Mouse (Mus musculus) ovary, adult 2 months (tissue): ENCODE results near the gene Fzd9. TPM values are rescaled to one million over a fixed set of nuclear protein-coding genes. Genes with fewer than 3 reads are reported as not detected.

ENCODE experiments used
- polyA plus RNA-seq: library from polyadenylated mRNA; depleted of rRNA; stranded (reverse); fragments of >200 nt; gene quantifications from 2 replicates; pipeline ENCODE4 v1.2.3, GENCODE M21; 2012; rRNA removed

Gene Fzd9
- 1.5 and 2.5 TPM in 2 replicates for polyA plus RNA-seq

DNA sequence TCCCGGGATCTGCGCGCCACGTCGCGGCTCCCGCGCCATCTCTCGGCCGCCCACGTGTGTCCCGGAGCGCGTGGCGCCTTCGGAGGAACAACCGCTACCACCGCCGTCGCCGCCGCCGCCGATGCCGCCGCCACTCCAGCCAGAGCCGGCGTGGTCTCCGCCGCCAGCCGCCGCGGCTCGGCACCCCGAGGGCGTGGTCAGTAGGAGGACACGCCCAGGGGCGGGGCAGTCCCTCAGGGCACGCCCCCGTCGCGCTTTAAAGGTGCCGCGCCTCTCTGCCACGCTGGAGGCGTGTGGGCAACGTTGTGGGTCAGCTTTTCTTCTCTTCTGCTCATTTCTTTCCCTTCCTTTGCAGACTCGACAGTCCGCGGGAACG is at the start of gene Fzd9:
Fzd9 (minus strand) TSS at position 152 of the 376 bp plus-strand sequence.

Other genes starting within 250 kb of the Fzd9 start
- 81.8 and 102 TPM in 2 replicates for gene Abhd11, start 242.1 kb downstream of the Fzd9 start, polyA plus RNA-seq
- gene Stx1a, start 227.7 kb downstream of the Fzd9 start, polyA plus RNA-seq: 42.2 and 42.8 TPM in 2 replicates
- gene Dnajc30, start 187.0 kb downstream of the Fzd9 start, polyA plus RNA-seq: 48.1 and 52.7 TPM in 2 replicates
- 85.1 and 92.0 TPM in 2 replicates for gene Bud23, start 186.3 kb downstream of the Fzd9 start, polyA plus RNA-seq
- 17.6 and 25.3 TPM in 2 replicates for gene Vps37d, start 173.0 kb downstream of the Fzd9 start, polyA plus RNA-seq
- 36.1 and 54.1 TPM in 2 replicates for gene Mlxipl, start 161.3 kb downstream of the Fzd9 start, polyA plus RNA-seq
- gene Tbl2, start 101.6 kb downstream of the Fzd9 start, polyA plus RNA-seq: 11.3 and 12.1 TPM in 2 replicates
- gene Bcl7b, start 82.9 kb downstream of the Fzd9 start, polyA plus RNA-seq: 32.5 and 37.0 TPM in 2 replicates
- gene Baz1b, start 64.0 kb downstream of the Fzd9 start, polyA plus RNA-seq: 27.6 and 34.6 TPM in 2 replicates
- gene Fkbp6, start 98.8 kb upstream of the Fzd9 start, polyA plus RNA-seq: 2.1 and 3.0 TPM in 2 replicates
- gene Trim50, start 102.1 kb upstream of the Fzd9 start, polyA plus RNA-seq: 1.5 and 2.0 TPM in 2 replicates
- gene Nsun5, start 118.7 kb upstream of the Fzd9 start, polyA plus RNA-seq: 47.1 and 49.2 TPM in 2 replicates
- gene Pom121, start 143.3 kb upstream of the Fzd9 start, polyA plus RNA-seq: 21.9 and 30.1 TPM in 2 replicates